Mouse (Mus musculus) heart, adult 2 months (tissue): ENCODE measurements around the gene Slc24a3. TPM values are rescaled to one million over a fixed set of nuclear protein-coding genes. Genes with fewer than 3 reads are reported as not detected.

Experiments
- DNase-seq, 2 experiments: peaks; one replicate each; pipeline ENCODE4 v3.0.0; 2021
- H3K27ac ChIP-seq: fragments of 200-600 bp; 2 replicates; pipeline ENCODE4 v1.8.1; 2022
- H3K27me3 ChIP-seq: fragments of 200-500 bp; 2 replicates; pipeline ENCODE4 v1.6.1; 2012; ENCODE audit warnings: mild to moderate bottlenecking, low read length, inconsistent platforms, mixed read lengths; ENCODE audit not compliant: control insufficient read depth, insufficient read depth
- H3K36me3 ChIP-seq: fragments of 200-500 bp; 2 replicates; pipeline ENCODE4 v1.6.1; 2012; ENCODE audit warnings: low read length, inconsistent platforms; ENCODE audit not compliant: control insufficient read depth, insufficient read depth
- H3K4me1 ChIP-seq: fragments of 200-500 bp; 2 replicates; pipeline ENCODE4 v1.6.1; 2011; ENCODE audit warnings: low read length; ENCODE audit not compliant: control insufficient read depth, insufficient read depth
- H3K4me3 ChIP-seq: fragments of 200-600 bp; 2 replicates; pipeline ENCODE4 v1.8.1; 2022
- H3K79me2 ChIP-seq: fragments of 200-500 bp; replicated peaks from 2 replicates; pipeline ENCODE4 v1.6.1; 2012; ENCODE audit warnings: mild to moderate bottlenecking, inconsistent platforms, low read length, moderate library complexity, mixed read lengths; ENCODE audit not compliant: control insufficient read depth, insufficient read depth
- H3K9ac ChIP-seq: fragments of 200-500 bp; 2 replicates; pipeline ENCODE4 v1.6.1; 2012; ENCODE audit warnings: low read depth, mild to moderate bottlenecking, control low read depth, inconsistent platforms, low read length, mixed read lengths
- CTCF ChIP-seq: fragments of 200-600 bp; IDR thresholded peaks from 2 replicates; pipeline ENCODE4 v1.8.1; 2022; ENCODE audit warnings: antibody characterized with exemption, mild to moderate bottlenecking, moderate library complexity
- EP300 ChIP-seq: fragments of 200-500 bp; IDR thresholded peaks from 2 replicates; pipeline ENCODE4 v1.6.1; 2011; ENCODE audit warnings: low read depth, low read length, control low read depth; ENCODE audit not compliant: insufficient read depth
- POLR2A ChIP-seq: fragments of 200-500 bp; IDR thresholded peaks from 2 replicates; pipeline ENCODE4 v1.6.1; 2011; ENCODE audit warnings: mild to moderate bottlenecking, low read depth, low read length, control low read depth; ENCODE audit not compliant: insufficient read depth
- WGBS: fragments of 180-500 bp; shearing (Covaris S2); methylation state at CpG from one replicate; pipeline ENCODE4 v1.1.7; 2018; 5-methylcytosine and 5-hydroxymethylcytosine counted together
- intact Hi-C: fragments of 180-260 bp; cut with DNase I; formaldehyde crosslinking; loops from one replicate; pipeline ENCODE4 v1.15.1; 2025
- polyA plus RNA-seq: library from polyadenylated mRNA; depleted of rRNA; stranded (reverse); fragments of >200 nt; gene quantifications from 2 replicates; pipeline ENCODE4 v1.2.3, GENCODE M21; 2012
- total RNA-seq, 2 experiments: library from RNA; stranded (reverse); gene quantifications; 2 replicates each; pipeline ENCODE4 v1.2.3; 2021

Gene Slc24a3
- total and polyA plus RNA-seq, 3 experiments = 2.7 to 3.6 (median 2.8) TPM

- peak; percentile 50 to 55 for DNase-seq
- Histone ChIP-seq H3K4me1 (peaks cover 2% of the 10 kb centered on the region; the same call in 1 of the 2 replicates), H3K79me2 (no peaks in the 10 kb centered on the region), H3K27me3 (no peaks in the 10 kb centered on the region; the same call in 1 of the 2 replicates), H3K27ac (peak overlapping the region; percentile 59), H3K9ac (peak overlapping the region; percentile 70), H3K36me3 (no peaks in the 10 kb centered on the region), H3K4me3 (peak overlapping the region; percentile 83)
- TF ChIP-seq POLR2A (no peak), CTCF (0 out of 2 replicates have a peak, but pooled peaks have one; percentile 6), EP300 (no peak)
- intact Hi-C loops = no loop called here
- 9% methylated on average over 27 of the region's 27 CpGs for WGBS
These were observed 508.4 kb downstream of the Slc24a3 start for GRCm38 (mm10) chr2:145675756-145676543.

GRCm38 (mm10) chr2:145676544-145676925 is 509.0 kb downstream of the Slc24a3 start:
- Histone ChIP-seq H3K36me3 (no peaks in the 10 kb centered on the region), H3K79me2 (no peaks in the 10 kb centered on the region), H3K27me3 (no peaks in the 10 kb centered on the region; the same call in 1 of the 2 replicates), H3K27ac (no peak overlapping the region), H3K4me1 (peaks cover 2% of the 10 kb centered on the region; the same call in 1 of the 2 replicates), H3K4me3 (no peak overlapping the region), H3K9ac (no peak overlapping the region)
- DNase-seq = no peak
- no peak for TF ChIP-seq EP300
- WGBS = 55% methylated on average over 3 of the region's 3 CpGs
- intact Hi-C loops = no loop called here

GRCm38 (mm10) chr2:145676936-145677335 is 509.4 kb downstream of the Slc24a3 start:
- WGBS = 87% methylated on average over 2 of the region's 2 CpGs
- Histone ChIP-seq H3K36me3 (no peaks in the 10 kb centered on the region), H3K79me2 (no peaks in the 10 kb centered on the region), H3K4me3 (no peak overlapping the region), H3K9ac (no peak overlapping the region), H3K27ac (no peak overlapping the region), H3K4me1 (peaks cover 2% of the 10 kb centered on the region; the same call in 1 of the 2 replicates), H3K27me3 (no peaks in the 10 kb centered on the region; the same call in 1 of the 2 replicates)
- no peak for DNase-seq
- intact Hi-C loops = no loop called here
- no peak for TF ChIP-seq EP300
- no peak for TF ChIP-seq POLR2A
- no peak for TF ChIP-seq CTCF

GRCm38 (mm10) chr2:145680141-145680540 is 512.6 kb downstream of the Slc24a3 start:
- intact Hi-C loops = no loop called here
- peaks cover 2% of the 10 kb centered on the region; the same call in 1 of the 2 replicates for H3K4me1 ChIP-seq

GRCm38 (mm10) chr2:145680762-145681161 is 513.2 kb downstream of the Slc24a3 start:
- no peak overlapping the region for H3K9ac ChIP-seq
- no peaks in the 10 kb centered on the region for H3K79me2 ChIP-seq
- no peak for DNase-seq
- no peak overlapping the region for H3K27ac ChIP-seq
- no peak for TF ChIP-seq CTCF
- TF ChIP-seq EP300 = no peak
- TF ChIP-seq POLR2A = no peak
- intact Hi-C loops = no loop called here
- H3K36me3 ChIP-seq = no peaks in the 10 kb centered on the region
- H3K4me3 ChIP-seq = no peak overlapping the region
- H3K27me3 ChIP-seq = no peaks in the 10 kb centered on the region; the same call in 1 of the 2 replicates
- H3K4me1 ChIP-seq = peaks cover 2% of the 10 kb centered on the region; the same call in 1 of the 2 replicates
- WGBS = 78% methylated on average over 9 of the region's 9 CpGs

More at GRCm38 (mm10) chr2:145680141-145680540, 512.6 kb downstream of the Slc24a3 start:
- H3K27me3 ChIP-seq = no peaks in the 10 kb centered on the region; the same call in 1 of the 2 replicates
- H3K79me2 ChIP-seq = no peaks in the 10 kb centered on the region
- no peak overlapping the region for H3K27ac ChIP-seq
- no peak overlapping the region for H3K4me3 ChIP-seq
- no peaks in the 10 kb centered on the region for H3K36me3 ChIP-seq
- no peak for DNase-seq
- TF ChIP-seq POLR2A (no peak), CTCF (no peak), EP300 (no peak)
- H3K9ac ChIP-seq = no peak overlapping the region
- WGBS = 82% methylated on average over 2 of the region's 2 CpGs

GRCm38 (mm10) chr2:145681626-145682025 is 514.1 kb downstream of the Slc24a3 start:
- H3K4me3 ChIP-seq = no peak overlapping the region
- H3K27ac ChIP-seq = no peak overlapping the region
- H3K36me3 ChIP-seq = no peaks in the 10 kb centered on the region
- H3K9ac ChIP-seq = no peak overlapping the region
- no peak for DNase-seq
- TF ChIP-seq EP300 (no peak), CTCF (no peak), POLR2A (no peak)
- H3K79me2 ChIP-seq = no peaks in the 10 kb centered on the region
- 82% methylated on average over 4 of the region's 4 CpGs for WGBS
- H3K27me3 ChIP-seq = no peaks in the 10 kb centered on the region; the same call in 1 of the 2 replicates
- H3K4me1 ChIP-seq = no peaks in the 10 kb centered on the region
- intact Hi-C loops = no loop called here
